ENCODE assay signal across 1 mouse cellular context in genomic region chr8:70157240-70157800, GRCm38 (mm10).
A peak's percentile ranks its signal among the peaks of the same experiment; 100 is the strongest.
TF ChIP-seq lines count a peak whose summit lies in the region.

No protein-coding gene starts in this region.

TF ChIP-seq in CH12.LX, 34 proteins besides CTCF, POLR2A, EP300 and RAD21:
- TF ChIP-seq MAFK (IDR thresholded peaks at IDR 0.05; ENCODE audit: insufficient replicate concordance, low read length) (no peak), POLR2AphosphoS2 (IDR thresholded peaks at IDR 0.05; ENCODE audit: low read depth, low read length) (no peak), HCFC1 (IDR thresholded peaks at IDR 0.05; ENCODE audit: low read depth, low read length) (no peak), USF1 (IDR thresholded peaks at IDR 0.05; ENCODE audit: low read depth, low read length) (no peak), TCF12 (IDR thresholded peaks at IDR 0.05; ENCODE audit: low read depth, low read length) (peak; percentile 76), MAZ (IDR thresholded peaks at IDR 0.05; ENCODE audit: low read depth, low read length) (no peak), ZMIZ1 (IDR thresholded peaks at IDR 0.05; ENCODE audit: low read depth, low read length) (no peak; the same call in 1 of the 2 replicates), MEF2A (IDR thresholded peaks at IDR 0.05; ENCODE audit: borderline replicate concordance, low read depth, low read length) (no peak), IRF4 (IDR thresholded peaks at IDR 0.05; ENCODE audit: low read depth, low read length) (0 out of 2 replicates have a peak, but pooled peaks have one; percentile 20), E2F4 (IDR thresholded peaks at IDR 0.05; ENCODE audit: insufficient replicate concordance, low read depth, low read length) (no peak), JUN (IDR thresholded peaks at IDR 0.05; ENCODE audit: insufficient read depth, low read depth, low read length) (no peak), NELFE (IDR thresholded peaks at IDR 0.05; ENCODE audit: low read depth, low read length) (no peak), ETS1 (conservative IDR thresholded peaks at IDR 0.05; ENCODE audit: low read depth, low read length) (peak; percentile 70), CHD1 (IDR thresholded peaks at IDR 0.05; ENCODE audit: low read depth, low read length) (no peak), ZC3H11A (IDR thresholded peaks at IDR 0.05; ENCODE audit: low read depth, low read length) (no peak), ZNF384 (IDR thresholded peaks at IDR 0.05; ENCODE audit: low read depth, low read length) (no peak), GABPA (IDR thresholded peaks at IDR 0.05; ENCODE audit: insufficient replicate concordance, low read depth, low read length) (no peak), NRF1 (IDR thresholded peaks at IDR 0.05; ENCODE audit: low read depth, low read length) (no peak), PAX5 (IDR thresholded peaks at IDR 0.05; ENCODE audit: low read length) (no peak), TBP (conservative IDR thresholded peaks at IDR 0.05; ENCODE audit: low read depth, low read length) (0 out of 2 replicates have a peak, but pooled peaks have one; percentile 13), CHD2 (IDR thresholded peaks at IDR 0.05; ENCODE audit: low read length) (no peak), MXI1 (IDR thresholded peaks at IDR 0.05; ENCODE audit: low read depth, low read length) (0 out of 2 replicates have a peak, but pooled peaks have one; percentile 45), UBTF (IDR thresholded peaks at IDR 0.05; ENCODE audit: low read depth, low read length) (no peak), MAX (IDR thresholded peaks at IDR 0.05; ENCODE audit: low read length) (no peak), JUND (conservative IDR thresholded peaks at IDR 0.05; ENCODE audit: low read depth, low read length) (no peak), USF2 (conservative IDR thresholded peaks at IDR 0.05; ENCODE audit: low read depth, low read length) (no peak), RCOR1 (conservative IDR thresholded peaks at IDR 0.05; ENCODE audit: low read depth, low read length) (no peak), SIN3A (IDR thresholded peaks at IDR 0.05; ENCODE audit: low read length) (no peak), BHLHE40 (IDR thresholded peaks at IDR 0.05; ENCODE audit: low read depth, low read length) (peak; percentile 55), MYC (IDR thresholded peaks at IDR 0.05; ENCODE audit: low read depth, low read length) (no peak), ZKSCAN1 (IDR thresholded peaks at IDR 0.05; ENCODE audit: borderline replicate concordance, low read depth, low read length) (no peak), KAT2A (IDR thresholded peaks at IDR 0.05; ENCODE audit: insufficient replicate concordance, low read length) (no peak), ELF1 (IDR thresholded peaks at IDR 0.05; ENCODE audit: low read depth, low read length) (peak; percentile 29; the same call in 1 of the 2 replicates), SMC3 (IDR thresholded peaks at IDR 0.05; ENCODE audit: low read depth, low read length) (no peak)
